Mouse (Mus musculus): ENCODE measurements around the gene Cnpy1. TPM values are rescaled to one million over a fixed set of nuclear protein-coding genes. Genes with fewer than 3 reads are reported as not detected.

Gene Cnpy1
- polyA plus RNA-seq, 1 experiment, result not detected

- no peaks in the 10 kb centered on the region for H3K79me2 ChIP-seq (ENCODE audit: control insufficient read depth, insufficient read depth)
- H3K4me3 ChIP-seq, result no peak overlapping the region
- no peak overlapping the region for H3ac ChIP-seq (ENCODE audit: control insufficient read depth, insufficient read length)
Observed at GRCm38 (mm10) chr5:28259939-28260338, 14.3 kb upstream of the Cnpy1 start.

DNA sequence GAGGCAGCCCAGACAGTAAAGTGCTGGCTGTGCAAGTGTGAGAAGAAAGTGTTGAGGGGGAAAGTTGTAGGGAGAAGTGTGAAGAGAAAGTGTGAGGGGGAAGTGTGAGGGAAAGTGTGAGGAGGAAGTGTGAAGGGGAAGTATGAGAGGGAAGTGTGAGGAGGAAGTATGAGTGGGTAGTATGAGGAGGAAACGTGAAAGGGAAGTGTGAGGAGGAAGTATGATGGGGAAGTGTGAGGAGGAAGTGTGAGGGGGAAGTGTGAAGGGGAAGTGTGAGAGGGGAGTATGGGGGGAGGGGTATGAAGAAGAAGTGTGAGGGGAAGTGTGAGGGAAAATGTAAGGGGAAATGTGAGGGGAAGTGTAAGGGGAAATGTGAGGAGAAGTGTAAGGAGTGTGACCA, 13.8 kb upstream of the Cnpy1 start:
- H3K36me3 ChIP-seq (ENCODE audit: control insufficient read depth, insufficient read depth), result no peaks in the 10 kb centered on the region
- H3ac ChIP-seq (ENCODE audit: control insufficient read depth, insufficient read length), result no peak overlapping the region
- no peak overlapping the region for H3K4me2 ChIP-seq (ENCODE audit: low read depth)
- TF ChIP-seq POLR2AphosphoS2 (IDR thresholded peaks at IDR 0.05; ENCODE audit: insufficient read length, low read depth), result no peak
- H3K79me2 ChIP-seq (ENCODE audit: control insufficient read depth, insufficient read depth), result no peaks in the 10 kb centered on the region
- peaks cover 10% of the 10 kb centered on the region for H3K27me3 ChIP-seq (ENCODE audit: control insufficient read depth, insufficient read depth, insufficient read length)
- no peak overlapping the region for H3K4me3 ChIP-seq

More at GRCm38 (mm10) chr5:28259939-28260338, 14.3 kb upstream of the Cnpy1 start:
- Histone ChIP-seq H3K27me3 (ENCODE audit: control insufficient read depth, insufficient read depth, insufficient read length) (peaks cover 10% of the 10 kb centered on the region), H3K36me3 (ENCODE audit: control insufficient read depth, insufficient read depth) (no peaks in the 10 kb centered on the region), H3K4me2 (ENCODE audit: low read depth) (no peak overlapping the region)
- TF ChIP-seq E2F4 (IDR thresholded peaks at IDR 0.05; ENCODE audit: insufficient read depth) (no peak), CEBPB (IDR thresholded peaks at IDR 0.05; ENCODE audit: insufficient read depth, poor library complexity, severe bottlenecking) (no peak), MAX (IDR thresholded peaks at IDR 0.05; ENCODE audit: low read depth) (no peak), USF1 (IDR thresholded peaks at IDR 0.05; ENCODE audit: low read depth) (no peak), REST (IDR thresholded peaks at IDR 0.05; ENCODE audit: insufficient read depth, insufficient read length) (no peak), POLR2A (IDR thresholded peaks at IDR 0.05; ENCODE audit: insufficient read length, low read depth) (no peak), TCF3 (IDR thresholded peaks at IDR 0.05; ENCODE audit: insufficient read length, low read depth) (no peak), MYOG (IDR thresholded peaks at IDR 0.05; ENCODE audit: control insufficient read depth in 1 of 3, insufficient read depth in 1 of 3, insufficient read length in 2 of 3, low read depth in 2 of 3) (no peak), MYOD1 (IDR thresholded peaks at IDR 0.05; ENCODE audit: control insufficient read depth in 1 of 3, insufficient read length in 2 of 3, low read depth in 2 of 3) (no peak), TCF12 (IDR thresholded peaks at IDR 0.05; ENCODE audit: insufficient read depth, poor library complexity, severe bottlenecking) (no peak), SRF (IDR thresholded peaks at IDR 0.05; ENCODE audit: control insufficient read depth, insufficient read length, low read depth) (no peak), POLR2AphosphoS2 (IDR thresholded peaks at IDR 0.05; ENCODE audit: insufficient read length, low read depth) (no peak)

DNA sequence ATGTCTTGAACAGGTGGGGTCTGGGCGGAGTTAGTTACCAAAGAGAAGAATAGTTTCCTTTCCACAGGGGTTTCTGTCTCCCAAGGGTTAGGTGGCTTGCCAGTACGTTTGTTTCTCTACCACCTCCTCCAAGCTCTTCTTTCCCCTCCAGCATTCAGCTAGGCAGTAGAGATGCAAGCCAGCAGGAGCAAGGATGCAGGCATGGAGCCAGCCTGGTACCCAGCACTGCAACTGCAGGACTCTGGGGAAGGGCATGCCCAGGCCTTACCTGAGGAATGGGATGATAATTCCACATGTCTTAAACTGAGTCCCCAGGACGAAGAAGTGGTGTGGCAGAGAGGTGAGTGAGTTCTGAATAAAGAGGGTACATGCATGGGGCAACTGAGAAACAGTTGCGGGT, 12.2 kb upstream of the Cnpy1 start:
- no peak overlapping the region for H3ac ChIP-seq (ENCODE audit: control insufficient read depth, insufficient read length)
- TF ChIP-seq POLR2AphosphoS2 (IDR thresholded peaks at IDR 0.05; ENCODE audit: insufficient read length, low read depth) (no peak), TCF12 (IDR thresholded peaks at IDR 0.05; ENCODE audit: insufficient read depth, poor library complexity, severe bottlenecking) (no peak), TCF3 (IDR thresholded peaks at IDR 0.05; ENCODE audit: insufficient read length, low read depth) (no peak)
- no peak overlapping the region for H3K4me2 ChIP-seq (ENCODE audit: low read depth)
- no peak overlapping the region for H3K4me3 ChIP-seq
- peaks cover 10% of the 10 kb centered on the region for H3K27me3 ChIP-seq (ENCODE audit: control insufficient read depth, insufficient read depth, insufficient read length)
- no peaks in the 10 kb centered on the region for H3K79me2 ChIP-seq (ENCODE audit: control insufficient read depth, insufficient read depth)
- H3K36me3 ChIP-seq (ENCODE audit: control insufficient read depth, insufficient read depth), result no peaks in the 10 kb centered on the region

GRCm38 (mm10) chr5:28252999-28253398, 7.4 kb upstream of the Cnpy1 start:
- Histone ChIP-seq H3K4me3 (no peak overlapping the region), H3ac (ENCODE audit: control insufficient read depth, insufficient read length) (no peak overlapping the region), H3K36me3 (ENCODE audit: control insufficient read depth, insufficient read depth) (no peaks in the 10 kb centered on the region), H3K27me3 (ENCODE audit: control insufficient read depth, insufficient read depth, insufficient read length) (peaks cover 7% of the 10 kb centered on the region), H3K4me2 (ENCODE audit: low read depth) (no peak overlapping the region), H3K79me2 (ENCODE audit: control insufficient read depth, insufficient read depth) (no peaks in the 10 kb centered on the region)
- TF ChIP-seq CEBPB (IDR thresholded peaks at IDR 0.05; ENCODE audit: insufficient read depth, poor library complexity, severe bottlenecking), result no peak
- TF ChIP-seq POLR2A (IDR thresholded peaks at IDR 0.05; ENCODE audit: insufficient read length, low read depth), result no peak
- TF ChIP-seq TCF12 (IDR thresholded peaks at IDR 0.05; ENCODE audit: insufficient read depth, poor library complexity, severe bottlenecking), result no peak
- TF ChIP-seq REST (IDR thresholded peaks at IDR 0.05; ENCODE audit: insufficient read depth, insufficient read length), result no peak
- TF ChIP-seq MYOG (IDR thresholded peaks at IDR 0.05; ENCODE audit: control insufficient read depth in 1 of 3, insufficient read depth in 1 of 3, insufficient read length in 2 of 3, low read depth in 2 of 3), result no peak
- TF ChIP-seq USF1 (IDR thresholded peaks at IDR 0.05; ENCODE audit: low read depth), result no peak
- no peak for TF ChIP-seq SRF (IDR thresholded peaks at IDR 0.05; ENCODE audit: control insufficient read depth, insufficient read length, low read depth)
- no peak for TF ChIP-seq MYOD1 (IDR thresholded peaks at IDR 0.05; ENCODE audit: control insufficient read depth in 1 of 3, insufficient read length in 2 of 3, low read depth in 2 of 3)
- no peak for TF ChIP-seq TCF3 (IDR thresholded peaks at IDR 0.05; ENCODE audit: insufficient read length, low read depth)
- no peak for TF ChIP-seq POLR2AphosphoS2 (IDR thresholded peaks at IDR 0.05; ENCODE audit: insufficient read length, low read depth)
- TF ChIP-seq MAX (IDR thresholded peaks at IDR 0.05; ENCODE audit: low read depth), result no peak
- no peak for TF ChIP-seq E2F4 (IDR thresholded peaks at IDR 0.05; ENCODE audit: insufficient read depth)

DNA sequence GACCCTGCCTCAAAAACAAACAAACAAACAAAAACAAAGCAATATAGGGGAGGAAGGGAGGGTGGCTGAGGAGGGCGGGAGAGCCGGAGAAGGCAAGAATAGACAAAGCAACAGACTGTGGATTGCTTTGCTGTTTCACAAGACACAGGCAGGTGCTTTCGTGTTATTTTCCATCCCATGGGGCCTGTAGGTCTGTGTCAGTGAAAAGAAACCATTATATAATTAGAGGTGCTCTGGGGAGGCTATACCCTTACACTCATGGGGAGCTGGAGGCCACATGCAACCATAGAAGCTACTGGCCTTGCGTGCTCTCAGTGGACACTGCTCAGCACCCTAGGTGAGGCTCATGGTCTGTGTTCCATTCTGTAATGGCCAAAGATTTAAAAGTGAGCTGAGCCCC, 6.7 kb upstream of the Cnpy1 start:
- no peak overlapping the region for H3ac ChIP-seq (ENCODE audit: control insufficient read depth, insufficient read length)
- H3K4me3 ChIP-seq, result no peak overlapping the region
- H3K36me3 ChIP-seq (ENCODE audit: control insufficient read depth, insufficient read depth), result no peaks in the 10 kb centered on the region
- H3K27me3 ChIP-seq (ENCODE audit: control insufficient read depth, insufficient read depth, insufficient read length), result peaks cover 7% of the 10 kb centered on the region
- H3K4me2 ChIP-seq (ENCODE audit: low read depth), result no peak overlapping the region
- TF ChIP-seq MYOG (IDR thresholded peaks at IDR 0.05; ENCODE audit: control insufficient read depth in 1 of 3, insufficient read depth in 1 of 3, insufficient read length in 2 of 3, low read depth in 2 of 3), result no peak
- no peak for TF ChIP-seq USF1 (IDR thresholded peaks at IDR 0.05; ENCODE audit: low read depth)
- no peak for TF ChIP-seq CEBPB (IDR thresholded peaks at IDR 0.05; ENCODE audit: insufficient read depth, poor library complexity, severe bottlenecking)
- TF ChIP-seq MAX (IDR thresholded peaks at IDR 0.05; ENCODE audit: low read depth), result no peak
- TF ChIP-seq E2F4 (IDR thresholded peaks at IDR 0.05; ENCODE audit: insufficient read depth), result no peak
- no peak for TF ChIP-seq SRF (IDR thresholded peaks at IDR 0.05; ENCODE audit: control insufficient read depth, insufficient read length, low read depth)
- TF ChIP-seq POLR2A (IDR thresholded peaks at IDR 0.05; ENCODE audit: insufficient read length, low read depth), result no peak
- TF ChIP-seq REST (IDR thresholded peaks at IDR 0.05; ENCODE audit: insufficient read depth, insufficient read length), result no peak
- no peaks in the 10 kb centered on the region for H3K79me2 ChIP-seq (ENCODE audit: control insufficient read depth, insufficient read depth)

Measured in myocyte (in vitro differentiated cells).